Mouse (Mus musculus) left cerebral cortex, postnatal 4 days (tissue): ENCODE measurements around the gene Asb14. TPM values are rescaled to one million over a fixed set of nuclear protein-coding genes. Genes with fewer than 3 reads are reported as not detected.
"Not testable (repeated sequence)": the region's sequence is repeated elsewhere in the genome, so short reads cannot be mapped to it uniquely, and the experiment has no call there.

ENCODE experiments used
- DNase-seq: peaks from one replicate; pipeline ENCODE4 v3.0.0-alpha.2; 2022
- intact Hi-C: fragments of 180-260 bp; cut with DNase I; formaldehyde crosslinking; loops from one replicate; pipeline ENCODE4 v1.15.1; 2025
- total RNA-seq, 2 experiments: library from RNA; stranded (reverse); gene quantifications; 2 replicates each; pipeline ENCODE4 v1.2.3; 2021

Asb14 gene
- total RNA-seq: not detected

DNA sequence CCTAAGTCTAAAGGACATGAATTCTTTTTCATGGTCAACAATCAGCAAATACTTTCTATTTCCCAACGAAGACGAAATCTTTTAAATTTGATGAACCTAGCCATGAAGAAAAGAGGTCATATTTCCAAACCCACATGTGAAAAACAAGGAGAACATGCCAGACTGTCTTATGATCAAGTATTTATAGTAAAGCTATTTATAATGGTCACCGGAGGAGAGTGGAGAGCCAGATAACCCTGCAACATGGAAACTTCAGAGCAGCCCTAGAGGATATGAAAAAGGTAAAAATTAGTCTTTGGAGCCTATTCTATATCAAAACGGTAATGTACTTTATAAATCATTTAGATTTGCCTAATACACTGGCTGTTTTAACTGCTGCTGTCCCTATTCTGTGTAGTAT is at the start of gene Asb14:
Gene Asb14 (plus strand): TSS at position 166 of the 400 bp plus-strand sequence.
- intact Hi-C loops: no loop called here
- no peak for DNase-seq

GRCm38 (mm10) chr14:26853053-26853452 is 41.3 kb upstream of the Asb14 start:
- intact Hi-C loops: no loop called here
- DNase-seq: no peak

GRCm38 (mm10) chr14:26854066-26854465 is 40.3 kb upstream of the Asb14 start:
- intact Hi-C loops: no loop called here
- DNase-seq: no peak

DNA sequence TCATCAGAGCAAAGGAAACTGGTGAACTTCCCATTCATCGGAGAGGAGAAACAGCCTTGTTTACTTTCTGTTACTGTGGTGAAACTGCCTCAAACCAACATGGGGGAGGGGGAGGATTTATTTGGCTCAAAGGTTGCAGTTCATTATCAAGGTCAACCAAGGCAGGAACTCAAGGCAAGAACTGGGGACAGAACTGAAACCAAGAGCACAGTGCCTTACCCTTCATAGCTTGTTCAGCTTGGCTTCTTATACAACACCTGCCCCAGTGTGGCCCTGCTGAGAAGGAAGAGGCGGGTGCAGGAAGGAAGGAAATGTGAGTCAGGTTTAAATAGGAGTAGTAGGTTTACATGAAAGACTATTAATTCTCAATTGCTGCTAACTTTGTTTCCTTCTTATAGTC is 36.0 kb upstream of the Asb14 start:
- no peak for DNase-seq
- intact Hi-C loops: no loop called here

DNA sequence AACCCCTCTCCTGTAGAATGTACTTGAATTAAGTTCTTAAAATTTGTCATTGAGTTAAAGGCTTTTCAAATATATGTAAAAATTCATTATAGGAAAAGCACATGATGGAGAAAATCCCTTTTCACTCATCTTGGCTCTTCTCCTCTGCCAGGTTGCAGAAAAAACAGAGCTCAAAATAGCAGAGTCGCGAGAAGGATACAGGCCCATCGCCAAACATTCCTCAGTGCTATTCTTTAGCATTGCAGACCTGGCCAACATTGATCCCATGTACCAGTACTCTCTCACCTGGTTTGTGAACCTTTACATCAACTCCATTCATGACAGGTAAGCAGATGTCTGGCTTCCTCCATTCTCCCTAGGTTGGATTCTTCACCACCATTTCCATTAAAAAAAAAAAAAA is 35.3 kb upstream of the Asb14 start:
- intact Hi-C loops: no loop called here
- no peak for DNase-seq

- DNase-seq: no peak
- intact Hi-C loops: no loop called here
Observed at GRCm38 (mm10) chr14:26867356-26867755, 27.0 kb upstream of the Asb14 start.

GRCm38 (mm10) chr14:26868299-26868698 is 26.1 kb upstream of the Asb14 start:
- no peak for DNase-seq
- intact Hi-C loops: no loop called here

- intact Hi-C loops: no loop called here
- DNase-seq: no peak
Observed at GRCm38 (mm10) chr14:26878756-26879155, 15.6 kb upstream of the Asb14 start.

DNA sequence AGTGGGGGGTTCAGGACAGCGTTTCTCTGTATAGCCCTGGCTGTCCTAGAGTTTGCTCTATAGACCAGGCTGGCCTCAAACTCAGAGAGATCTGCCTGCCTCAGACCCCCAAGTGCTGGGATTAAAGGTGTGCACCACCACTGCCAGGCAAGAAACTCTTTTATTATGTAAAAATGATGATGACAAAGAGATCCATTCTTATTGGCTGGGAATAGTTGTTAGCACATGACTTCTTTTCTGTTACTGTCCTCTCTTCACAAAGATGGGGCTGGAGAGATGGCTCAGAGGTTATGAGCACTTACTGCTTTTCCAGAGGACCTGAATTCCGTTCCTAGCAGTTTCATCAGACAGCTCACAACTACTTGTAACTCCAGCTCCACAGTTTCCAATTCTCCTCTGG is 14.4 kb upstream of the Asb14 start:
- intact Hi-C loops: no loop called here
- no peak for DNase-seq

GRCm38 (mm10) chr14:26881700-26882099 is 12.7 kb upstream of the Asb14 start:
- intact Hi-C loops: no loop called here
- no peak for DNase-seq

DNA sequence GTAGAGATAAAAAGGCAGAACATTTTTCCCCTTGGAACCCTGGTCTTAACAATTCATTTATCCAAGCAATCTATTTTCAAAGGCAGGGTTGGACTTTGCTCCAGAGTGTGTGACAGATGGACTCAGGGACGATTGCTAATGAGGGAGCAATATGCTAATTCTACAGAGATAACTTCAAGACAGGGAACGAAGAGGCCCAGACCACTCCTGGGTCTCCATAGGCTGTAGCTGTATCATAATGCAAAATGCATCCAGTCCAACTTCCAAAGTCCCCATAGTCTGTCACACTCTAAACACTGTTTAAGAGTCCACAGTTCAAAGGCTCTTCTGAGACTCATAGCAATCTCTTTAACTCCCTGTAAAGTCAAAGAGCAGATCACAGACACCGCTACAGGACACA is 7.1 kb upstream of the Asb14 start:
- intact Hi-C loops: no loop called here
- DNase-seq: no peak

- no peak for DNase-seq
- intact Hi-C loops: no loop called here
Observed at GRCm38 (mm10) chr14:26890777-26891176, 3.6 kb upstream of the Asb14 start.

- no peak for DNase-seq
- intact Hi-C loops: no loop called here
Observed at GRCm38 (mm10) chr14:26899490-26899889, 5.1 kb downstream of the Asb14 start.

GRCm38 (mm10) chr14:26900893-26901292 is 6.5 kb downstream of the Asb14 start:
- intact Hi-C loops: no loop called here
- DNase-seq: no peak

- intact Hi-C loops: no loop called here
- no peak for DNase-seq
Observed at GRCm38 (mm10) chr14:26907401-26907800, 13.0 kb downstream of the Asb14 start.

- DNase-seq, intact Hi-C loops: not testable (repeated sequence)
Observed at GRCm38 (mm10) chr14:26910461-26910860, 16.1 kb downstream of the Asb14 start.

GRCm38 (mm10) chr14:26911201-26911600 is 16.8 kb downstream of the Asb14 start:
- intact Hi-C loops: no loop called here
- no peak for DNase-seq

- no peak for DNase-seq
- intact Hi-C loops: no loop called here
Observed at GRCm38 (mm10) chr14:26911826-26912225, 17.5 kb downstream of the Asb14 start.

DNA sequence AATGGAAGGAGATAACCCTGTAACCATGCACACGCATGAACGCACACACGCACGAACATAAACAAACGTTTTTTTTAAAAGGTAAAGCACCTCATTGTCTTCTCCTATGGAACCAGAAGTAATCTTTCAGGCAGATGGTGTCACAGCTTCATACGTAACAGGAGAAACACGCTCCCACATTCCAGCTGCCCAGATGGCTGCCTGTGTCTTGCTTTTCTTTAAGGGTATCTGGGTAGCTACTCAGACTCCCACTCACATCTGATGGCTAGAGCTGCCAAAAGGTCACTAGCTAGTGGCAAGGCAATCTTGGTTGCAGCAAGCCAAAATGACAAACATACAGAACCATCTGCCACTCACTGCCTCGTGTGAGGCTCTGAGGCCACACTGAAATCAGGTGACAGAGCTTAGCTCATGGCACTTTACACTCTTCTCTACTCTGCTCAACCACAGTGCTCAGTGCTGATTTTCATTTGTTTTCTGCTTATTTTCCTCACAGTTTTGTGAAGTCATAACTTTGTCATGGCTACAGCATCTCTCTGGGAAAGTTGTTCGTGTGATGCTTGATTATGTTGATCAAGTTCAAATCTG is 19.4 kb downstream of the Asb14 start:
- intact Hi-C loops: no loop called here
- peak; percentile 27 for DNase-seq

DNA sequence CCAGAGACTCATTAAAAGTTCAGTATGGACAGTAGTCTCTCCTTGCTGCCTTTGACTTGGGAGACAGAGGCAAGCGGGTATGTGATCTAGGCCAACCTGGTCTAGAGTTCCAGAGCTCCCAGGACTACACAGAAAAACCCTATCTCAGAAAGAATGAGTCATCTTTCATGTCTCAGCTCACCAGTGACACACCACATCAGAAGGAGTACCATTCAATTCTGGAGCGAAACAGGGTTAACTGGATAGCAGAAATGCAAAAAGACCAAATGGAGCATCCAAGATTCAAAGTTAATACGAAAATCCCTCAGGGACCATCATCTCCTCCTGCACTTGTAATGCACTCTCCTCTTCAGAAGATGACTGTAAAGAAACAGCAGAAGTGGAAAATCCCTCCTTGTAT is 25.0 kb downstream of the Asb14 start:
- intact Hi-C loops: no loop called here
- DNase-seq: no peak

DNA sequence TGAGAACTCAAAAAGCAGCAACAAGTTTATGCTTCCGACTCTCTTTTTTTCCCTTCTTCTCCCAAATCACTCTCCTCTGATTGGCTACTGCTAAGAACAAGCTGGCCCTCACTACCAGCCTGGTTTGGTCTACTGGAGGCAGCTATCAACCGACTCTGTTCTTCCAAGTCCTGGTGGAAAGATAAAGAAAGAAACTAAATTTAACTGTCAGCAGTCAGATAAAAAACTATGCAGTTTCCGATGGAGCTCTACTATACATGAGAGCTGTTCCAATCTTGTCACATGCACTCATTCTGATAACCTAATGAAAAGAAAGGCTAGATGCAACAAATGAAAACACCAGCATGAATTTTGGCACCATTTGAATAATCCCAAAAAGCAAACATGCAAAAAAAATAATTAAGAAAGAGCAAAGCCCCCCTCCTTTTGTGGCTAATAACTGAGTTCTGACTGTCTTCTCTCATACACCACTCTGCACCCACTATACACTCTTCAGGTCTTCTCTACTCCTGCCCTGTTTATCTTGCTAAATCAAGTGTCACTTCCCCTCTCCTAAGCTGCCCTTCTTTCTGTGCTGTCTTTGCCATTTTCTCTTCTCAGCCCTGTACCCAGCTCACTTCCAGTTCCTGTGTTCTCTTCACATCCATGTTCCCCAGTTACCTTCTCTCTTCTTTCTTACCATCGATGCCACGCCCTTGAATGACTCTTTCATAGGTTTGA is 29.5 kb downstream of the Asb14 start:
- intact Hi-C loops: no loop called here
- no peak for DNase-seq

GRCm38 (mm10) chr14:26934891-26935290 is 40.5 kb downstream of the Asb14 start:
- DNase-seq: no peak
- intact Hi-C loops: loop anchor here (10.0 kb wide), 1 partner anchor 270 kb away; the partner anchor contains the start of gene Pde12

- intact Hi-C loops: loop anchor here (10.0 kb wide), 1 partner anchor 271 kb away; the partner anchor contains the start of gene Pde12
- DNase-seq: no peak
Observed at GRCm38 (mm10) chr14:26935558-26935957, 41.2 kb downstream of the Asb14 start.
